Mouse (Mus musculus): Measurements from ENCODE around the gene Aars2. TPM values are rescaled to one million over a fixed set of nuclear protein-coding genes. Genes with fewer than 3 reads are reported as not detected.

Aars2 gene
- polyA plus RNA-seq, 1 experiment from 2014 or later, result 24.6 TPM

- WGBS, result under 1% methylated on average over 45 of the region's 45 CpGs
- Histone ChIP-seq H3K36me3 (no peaks in the 10 kb centered on the region), H3K27me3 (peaks cover 42% of the 10 kb centered on the region), H3K4me2 (peak within 1 kb of the TSS; percentile 74), H3K4me1 (peaks cover 33% of the 10 kb centered on the region), H3K9me3 (replicated peaks) (no peaks in the 10 kb centered on the region), H3K4me3 (replicated peaks) (peak within 1 kb of the TSS; percentile 59), H3K9ac (peak within 1 kb of the TSS; percentile 49), H3K27ac (no peak within 1 kb of the TSS)
- ATAC-seq (replicated peaks; ENCODE audit: low FRiP score), result peak; percentile 85
Measured at GRCm38 (mm10) chr17:45555452-45556106, 48.9 kb downstream of the Aars2 start, which contains the start of gene Nfkbie. Gene Nfkbie, plus strand, starts transcription at chr17:45555703.

GRCm38 (mm10) chr17:45556107-45556489 lies 49.5 kb downstream of the Aars2 start:
- Histone ChIP-seq H3K9ac (peak overlapping the region; percentile 49), H3K27ac (no peak overlapping the region)
- 4% methylated on average over 14 of the region's 14 CpGs for WGBS

GRCm38 (mm10) chr17:45556514-45557245 lies 50.0 kb downstream of the Aars2 start:
- Histone ChIP-seq H3K4me3 (replicated peaks) (peak overlapping the region; percentile 59), H3K27me3 (peaks cover 32% of the 10 kb centered on the region), H3K4me2 (peak overlapping the region; percentile 74), H3K9ac (peak overlapping the region; percentile 49; the same call in 1 of the 2 replicates), H3K27ac (no peak overlapping the region), H3K4me1 (peaks cover 33% of the 10 kb centered on the region), H3K9me3 (replicated peaks) (no peaks in the 10 kb centered on the region), H3K36me3 (no peaks in the 10 kb centered on the region)
- 69% methylated on average over 3 of the region's 3 CpGs for WGBS
- ATAC-seq (replicated peaks; ENCODE audit: low FRiP score), result no peak

More at GRCm38 (mm10) chr17:45556107-45556489, 49.5 kb downstream of the Aars2 start:
- Histone ChIP-seq H3K27me3 (peaks cover 37% of the 10 kb centered on the region), H3K36me3 (no peaks in the 10 kb centered on the region), H3K4me1 (peaks cover 33% of the 10 kb centered on the region), H3K4me2 (peak overlapping the region; percentile 74), H3K4me3 (replicated peaks) (peak overlapping the region; percentile 59), H3K9me3 (replicated peaks) (no peaks in the 10 kb centered on the region)
- ATAC-seq (replicated peaks; ENCODE audit: low FRiP score), result no peak

- 61% methylated on average over 6 of the region's 7 CpGs for WGBS
- Histone ChIP-seq H3K4me2 (peak overlapping the region; percentile 74), H3K9me3 (replicated peaks) (no peaks in the 10 kb centered on the region), H3K27me3 (peaks cover 32% of the 10 kb centered on the region), H3K4me3 (replicated peaks) (peak overlapping the region; percentile 59; the same call in 1 of the 2 replicates), H3K36me3 (no peaks in the 10 kb centered on the region), H3K27ac (no peak overlapping the region), H3K9ac (0 out of 2 replicates have a peak overlapping the region, but pooled peaks have one; percentile 21), H3K4me1 (peaks cover 30% of the 10 kb centered on the region)
- ATAC-seq (replicated peaks; ENCODE audit: low FRiP score), result no peak
Measured at GRCm38 (mm10) chr17:45557246-45557824, 50.7 kb downstream of the Aars2 start.

GRCm38 (mm10) chr17:45557998-45558862 lies 51.6 kb downstream of the Aars2 start:
- no peak for ATAC-seq (replicated peaks; ENCODE audit: low FRiP score)
- Histone ChIP-seq H3K36me3 (no peaks in the 10 kb centered on the region), H3K27me3 (peaks cover 27% of the 10 kb centered on the region), H3K9ac (no peak overlapping the region), H3K9me3 (replicated peaks) (no peaks in the 10 kb centered on the region), H3K4me1 (peaks cover 38% of the 10 kb centered on the region), H3K4me3 (replicated peaks) (no peak overlapping the region), H3K4me2 (peak overlapping the region; percentile 74; the same call in 1 of the 2 replicates), H3K27ac (no peak overlapping the region)
- WGBS, result 69% methylated on average over 16 of the region's 16 CpGs

- H3K36me3 ChIP-seq, result no peaks in the 10 kb centered on the region
- peaks cover 46% of the 10 kb centered on the region for H3K4me1 ChIP-seq
- ATAC-seq (replicated peaks; ENCODE audit: low FRiP score), result no peak
- H3K27ac ChIP-seq, result no peak overlapping the region
- H3K4me3 ChIP-seq (replicated peaks), result no peak overlapping the region
- H3K4me2 ChIP-seq, result no peak overlapping the region
- H3K9ac ChIP-seq, result no peak overlapping the region
- peaks cover 17% of the 10 kb centered on the region for H3K27me3 ChIP-seq
- H3K9me3 ChIP-seq (replicated peaks), result no peaks in the 10 kb centered on the region
- 86% methylated on average over 15 of the region's 15 CpGs for WGBS
Measured at GRCm38 (mm10) chr17:45559732-45560525, 53.3 kb downstream of the Aars2 start.

- Histone ChIP-seq H3K4me2 (peak overlapping the region; percentile 70), H3K4me3 (replicated peaks) (peak overlapping the region; percentile 97; the same call in 1 of the 2 replicates), H3K27me3 (no peaks in the 10 kb centered on the region), H3K27ac (no peak overlapping the region), H3K9me3 (replicated peaks) (no peaks in the 10 kb centered on the region), H3K4me1 (peaks cover 45% of the 10 kb centered on the region), H3K9ac (no peak overlapping the region), H3K36me3 (peaks cover 29% of the 10 kb centered on the region)
- ATAC-seq (replicated peaks; ENCODE audit: low FRiP score), result no peak
- 76% methylated on average over 12 of the region's 12 CpGs for WGBS
Measured at GRCm38 (mm10) chr17:45563216-45563615, 56.6 kb downstream of the Aars2 start.

GRCm38 (mm10) chr17:45563655-45564530 lies 57.3 kb downstream of the Aars2 start, which contains the start of gene Slc35b2:
Gene Slc35b2, plus strand, starts transcription at chr17:45563874.
- peak within 1 kb of the TSS; percentile 95 for H3K27ac ChIP-seq
- WGBS, result under 1% methylated on average over 55 of the region's 61 CpGs
- H3K4me2 ChIP-seq, result peak within 1 kb of the TSS; percentile 70
- peak within 1 kb of the TSS; percentile 97 for H3K4me3 ChIP-seq (replicated peaks)
- H3K36me3 ChIP-seq, result peaks cover 36% of the 10 kb centered on the region
- H3K4me1 ChIP-seq, result peaks cover 48% of the 10 kb centered on the region
- H3K27me3 ChIP-seq, result no peaks in the 10 kb centered on the region
- peak; percentile 89 for ATAC-seq (replicated peaks; ENCODE audit: low FRiP score)
- H3K9me3 ChIP-seq (replicated peaks), result no peaks in the 10 kb centered on the region
- H3K9ac ChIP-seq, result peak within 1 kb of the TSS; percentile 95

GRCm38 (mm10) chr17:45564531-45565084 lies 58.0 kb downstream of the Aars2 start:
- Histone ChIP-seq H3K4me1 (peaks cover 55% of the 10 kb centered on the region), H3K4me2 (peak overlapping the region; percentile 70), H3K27ac (peak overlapping the region; percentile 95), H3K4me3 (replicated peaks) (peak overlapping the region; percentile 97), H3K9me3 (replicated peaks) (no peaks in the 10 kb centered on the region), H3K27me3 (no peaks in the 10 kb centered on the region), H3K9ac (peak overlapping the region; percentile 95), H3K36me3 (peaks cover 43% of the 10 kb centered on the region)
- ATAC-seq (replicated peaks; ENCODE audit: low FRiP score), result peak; percentile 6; the same call in 1 of the 2 replicates
- 9% methylated on average over 18 of the region's 18 CpGs for WGBS

- no peak for ATAC-seq (replicated peaks; ENCODE audit: low FRiP score)
- Histone ChIP-seq H3K4me3 (replicated peaks) (peak overlapping the region; percentile 97), H3K4me2 (peak overlapping the region; percentile 70), H3K9me3 (replicated peaks) (no peaks in the 10 kb centered on the region), H3K36me3 (peaks cover 48% of the 10 kb centered on the region), H3K27ac (peak overlapping the region; percentile 95; the same call in 1 of the 2 replicates), H3K27me3 (no peaks in the 10 kb centered on the region), H3K9ac (peak overlapping the region; percentile 95), H3K4me1 (peaks cover 60% of the 10 kb centered on the region)
- WGBS, result 94% methylated on average over 11 of the region's 11 CpGs
Measured at GRCm38 (mm10) chr17:45565103-45565502, 58.5 kb downstream of the Aars2 start.
